Mouse (Mus musculus): ENCODE data around the gene Pcsk6.

The Pcsk6 gene

GRCm38 (mm10) chr7:66098803-66099202 lies 237.3 kb downstream of the Pcsk6 start:
- ATAC-seq (ENCODE audit: insufficient number of reproducible peaks, low FRiP score, low TSS enrichment), result no peak
